Mouse (Mus musculus): ENCODE results near the gene Pygb. TPM values are rescaled to one million over a fixed set of nuclear protein-coding genes. Genes with fewer than 3 reads are reported as not detected.

Pygb gene
- 62.4 and 73.4 TPM in 2 replicates for polyA plus RNA-seq (2014; fragmentation: Nextera tagmentation; extraction: Ambion mirVana)

GRCm38 (mm10) chr2:150786251-150787180 lies at the start of gene Pygb:
TSS of gene Pygb (plus strand) at chr2:150786735.
- WGBS, result 2% methylated on average over 52 of the region's 58 CpGs
- no peaks in the 10 kb centered on the region for H3K27me3 ChIP-seq (replicated peaks; ENCODE audit: control insufficient read depth, insufficient read depth, low read length)
- DNase-seq (ENCODE audit: low spot score) (peak; percentile 96), ATAC-seq (ENCODE audit: low read depth) (peak; percentile 97)
- peaks cover 20% of the 10 kb centered on the region for H3K4me1 ChIP-seq (ENCODE audit: control insufficient read depth, insufficient read depth, low read length)
- H3K9me3 ChIP-seq (ENCODE audit: control insufficient read depth, low read length), result no peaks in the 10 kb centered on the region
- H3K27ac ChIP-seq (replicated peaks; ENCODE audit: low read depth, low read length), result peak within 1 kb of the TSS; percentile 76
- H3K4me3 ChIP-seq (ENCODE audit: low read depth, low read length), result peak within 1 kb of the TSS; percentile 81
- peaks cover 8% of the 10 kb centered on the region for H3K36me3 ChIP-seq (ENCODE audit: control insufficient read depth, insufficient read depth, low read length)
- H3K4me2 ChIP-seq (ENCODE audit: low read depth, low read length), result peak within 1 kb of the TSS; percentile 63
- H3K9ac ChIP-seq (ENCODE audit: low read depth, low read length), result peak within 1 kb of the TSS; percentile 75

- Histone ChIP-seq H3K9me3 (ENCODE audit: control insufficient read depth, low read length) (no peaks in the 10 kb centered on the region), H3K27ac (replicated peaks; ENCODE audit: low read depth, low read length) (no peak overlapping the region), H3K4me1 (ENCODE audit: control insufficient read depth, insufficient read depth, low read length) (no peaks in the 10 kb centered on the region), H3K4me2 (ENCODE audit: low read depth, low read length) (no peak overlapping the region), H3K9ac (ENCODE audit: low read depth, low read length) (no peak overlapping the region), H3K4me3 (ENCODE audit: low read depth, low read length) (no peak overlapping the region), H3K27me3 (replicated peaks; ENCODE audit: control insufficient read depth, insufficient read depth, low read length) (no peaks in the 10 kb centered on the region), H3K36me3 (ENCODE audit: control insufficient read depth, insufficient read depth, low read length) (no peaks in the 10 kb centered on the region)
- WGBS, result 76% methylated on average over 9 of the region's 9 CpGs
- DNase-seq (ENCODE audit: low spot score) (no peak), ATAC-seq (ENCODE audit: low read depth) (no peak)
Observed at GRCm38 (mm10) chr2:150737881-150738280, 48.7 kb upstream of the Pygb start.

- H3K4me1 ChIP-seq (ENCODE audit: control insufficient read depth, insufficient read depth, low read length), result no peaks in the 10 kb centered on the region
- no peak overlapping the region for H3K9ac ChIP-seq (ENCODE audit: low read depth, low read length)
- H3K36me3 ChIP-seq (ENCODE audit: control insufficient read depth, insufficient read depth, low read length), result no peaks in the 10 kb centered on the region
- no peaks in the 10 kb centered on the region for H3K9me3 ChIP-seq (ENCODE audit: control insufficient read depth, low read length)
- H3K27me3 ChIP-seq (replicated peaks; ENCODE audit: control insufficient read depth, insufficient read depth, low read length), result no peaks in the 10 kb centered on the region
- ATAC-seq (ENCODE audit: low read depth) (no peak), DNase-seq (ENCODE audit: low spot score) (no peak)
- H3K4me3 ChIP-seq (ENCODE audit: low read depth, low read length), result no peak overlapping the region
- no peak overlapping the region for H3K4me2 ChIP-seq (ENCODE audit: low read depth, low read length)
- no peak overlapping the region for H3K27ac ChIP-seq (replicated peaks; ENCODE audit: low read depth, low read length)
- 62% methylated on average over 10 of the region's 10 CpGs for WGBS
Observed at GRCm38 (mm10) chr2:150740145-150740841, 46.2 kb upstream of the Pygb start.

- H3K27ac ChIP-seq (replicated peaks; ENCODE audit: low read depth, low read length), result no peak overlapping the region
- no peaks in the 10 kb centered on the region for H3K36me3 ChIP-seq (ENCODE audit: control insufficient read depth, insufficient read depth, low read length)
- H3K4me3 ChIP-seq (ENCODE audit: low read depth, low read length), result no peak overlapping the region
- ATAC-seq (ENCODE audit: low read depth) (no peak), DNase-seq (ENCODE audit: low spot score) (peak; percentile 39)
- H3K27me3 ChIP-seq (replicated peaks; ENCODE audit: control insufficient read depth, insufficient read depth, low read length), result no peaks in the 10 kb centered on the region
- no peaks in the 10 kb centered on the region for H3K4me1 ChIP-seq (ENCODE audit: control insufficient read depth, insufficient read depth, low read length)
- H3K4me2 ChIP-seq (ENCODE audit: low read depth, low read length), result no peak overlapping the region
- no peak overlapping the region for H3K9ac ChIP-seq (ENCODE audit: low read depth, low read length)
- no peaks in the 10 kb centered on the region for H3K9me3 ChIP-seq (ENCODE audit: control insufficient read depth, low read length)
- 63% methylated on average over 4 of the region's 4 CpGs for WGBS
Observed at GRCm38 (mm10) chr2:150741405-150741804, 45.1 kb upstream of the Pygb start.

GRCm38 (mm10) chr2:150745016-150745415 lies 41.5 kb upstream of the Pygb start:
- no peaks in the 10 kb centered on the region for H3K27me3 ChIP-seq (replicated peaks; ENCODE audit: control insufficient read depth, insufficient read depth, low read length)
- ATAC-seq (ENCODE audit: low read depth) (no peak), DNase-seq (ENCODE audit: low spot score) (no peak)
- no peak overlapping the region for H3K27ac ChIP-seq (replicated peaks; ENCODE audit: low read depth, low read length)
- H3K9ac ChIP-seq (ENCODE audit: low read depth, low read length), result no peak overlapping the region
- WGBS, result 68% methylated on average over 7 of the region's 7 CpGs
- H3K9me3 ChIP-seq (ENCODE audit: control insufficient read depth, low read length), result no peaks in the 10 kb centered on the region
- H3K4me2 ChIP-seq (ENCODE audit: low read depth, low read length), result no peak overlapping the region
- H3K36me3 ChIP-seq (ENCODE audit: control insufficient read depth, insufficient read depth, low read length), result no peaks in the 10 kb centered on the region
- no peak overlapping the region for H3K4me3 ChIP-seq (ENCODE audit: low read depth, low read length)
- H3K4me1 ChIP-seq (ENCODE audit: control insufficient read depth, insufficient read depth, low read length), result peaks cover 6% of the 10 kb centered on the region; the same call in 1 of the 2 replicates

- H3K9ac ChIP-seq (ENCODE audit: low read depth, low read length), result peak within 1 kb of the TSS; percentile 85
- no peaks in the 10 kb centered on the region for H3K27me3 ChIP-seq (replicated peaks; ENCODE audit: control insufficient read depth, insufficient read depth, low read length)
- DNase-seq (ENCODE audit: low spot score) (peak; percentile 98), ATAC-seq (ENCODE audit: low read depth) (peak; percentile 98)
- H3K4me2 ChIP-seq (ENCODE audit: low read depth, low read length), result peak within 1 kb of the TSS; percentile 96
- WGBS, result 0% methylated on average over 14 of the region's 30 CpGs
- peaks cover 15% of the 10 kb centered on the region; the same call in 1 of the 2 replicates for H3K36me3 ChIP-seq (ENCODE audit: control insufficient read depth, insufficient read depth, low read length)
- no peaks in the 10 kb centered on the region for H3K9me3 ChIP-seq (ENCODE audit: control insufficient read depth, low read length)
- peak within 1 kb of the TSS; percentile 80 for H3K4me3 ChIP-seq (ENCODE audit: low read depth, low read length)
- peaks cover 10% of the 10 kb centered on the region for H3K4me1 ChIP-seq (ENCODE audit: control insufficient read depth, insufficient read depth, low read length)
- H3K27ac ChIP-seq (replicated peaks; ENCODE audit: low read depth, low read length), result peak within 1 kb of the TSS; percentile 84
Observed at GRCm38 (mm10) chr2:150748854-150749253, 37.7 kb upstream of the Pygb start, which contains the start of gene Entpd6. TSS of gene Entpd6 (plus strand) at chr2:150749042.

- peak overlapping the region; percentile 96 for H3K4me2 ChIP-seq (ENCODE audit: low read depth, low read length)
- DNase-seq (ENCODE audit: low spot score) (peak; percentile 59), ATAC-seq (ENCODE audit: low read depth) (peak; percentile 77)
- H3K9me3 ChIP-seq (ENCODE audit: control insufficient read depth, low read length), result no peaks in the 10 kb centered on the region
- H3K36me3 ChIP-seq (ENCODE audit: control insufficient read depth, insufficient read depth, low read length), result peaks cover 17% of the 10 kb centered on the region; the same call in 1 of the 2 replicates
- peak overlapping the region; percentile 84 for H3K27ac ChIP-seq (replicated peaks; ENCODE audit: low read depth, low read length)
- peaks cover 10% of the 10 kb centered on the region for H3K4me1 ChIP-seq (ENCODE audit: control insufficient read depth, insufficient read depth, low read length)
- H3K4me3 ChIP-seq (ENCODE audit: low read depth, low read length), result peak overlapping the region; percentile 80
- no peaks in the 10 kb centered on the region for H3K27me3 ChIP-seq (replicated peaks; ENCODE audit: control insufficient read depth, insufficient read depth, low read length)
- 3% methylated on average over 20 of the region's 24 CpGs for WGBS
- H3K9ac ChIP-seq (ENCODE audit: low read depth, low read length), result peak overlapping the region; percentile 85
Observed at GRCm38 (mm10) chr2:150749283-150749682, 37.3 kb upstream of the Pygb start.

- no peaks in the 10 kb centered on the region for H3K27me3 ChIP-seq (replicated peaks; ENCODE audit: control insufficient read depth, insufficient read depth, low read length)
- no peak for DNase-seq (ENCODE audit: low spot score)
- no peak overlapping the region for H3K27ac ChIP-seq (replicated peaks; ENCODE audit: low read depth, low read length)
- H3K4me3 ChIP-seq (ENCODE audit: low read depth, low read length), result peak overlapping the region; percentile 80
- H3K9me3 ChIP-seq (ENCODE audit: control insufficient read depth, low read length), result no peaks in the 10 kb centered on the region
- H3K4me1 ChIP-seq (ENCODE audit: control insufficient read depth, insufficient read depth, low read length), result peaks cover 10% of the 10 kb centered on the region
- 0 out of 2 replicates have a peak overlapping the region, but pooled peaks have one; percentile 6 for H3K9ac ChIP-seq (ENCODE audit: low read depth, low read length)
- WGBS, result 67% methylated on average over 13 of the region's 13 CpGs
- peaks cover 17% of the 10 kb centered on the region; the same call in 1 of the 2 replicates for H3K36me3 ChIP-seq (ENCODE audit: control insufficient read depth, insufficient read depth, low read length)
- H3K4me2 ChIP-seq (ENCODE audit: low read depth, low read length), result peak overlapping the region; percentile 96
- no peak for ATAC-seq (ENCODE audit: low read depth)
Observed at GRCm38 (mm10) chr2:150750129-150750979, 36.2 kb upstream of the Pygb start.
